Mouse (Mus musculus): Measurements from ENCODE around the gene Cyp1a1. TPM values are rescaled to one million over a fixed set of nuclear protein-coding genes. Genes with fewer than 3 reads are reported as not detected.

Cyp1a1 gene
- total RNA-seq (2021), result under 1 TPM; 0.12 to 0.14 TPM

GRCm38 (mm10) chr9:57687751-57688150 is at the start of gene Cyp1a1:
Gene Cyp1a1 (plus strand): TSS chr9:57687928.
- DNase-seq (ENCODE audit: extremely low spot score in 1 of 2, low spot score in 1 of 2), result no peak

DNA sequence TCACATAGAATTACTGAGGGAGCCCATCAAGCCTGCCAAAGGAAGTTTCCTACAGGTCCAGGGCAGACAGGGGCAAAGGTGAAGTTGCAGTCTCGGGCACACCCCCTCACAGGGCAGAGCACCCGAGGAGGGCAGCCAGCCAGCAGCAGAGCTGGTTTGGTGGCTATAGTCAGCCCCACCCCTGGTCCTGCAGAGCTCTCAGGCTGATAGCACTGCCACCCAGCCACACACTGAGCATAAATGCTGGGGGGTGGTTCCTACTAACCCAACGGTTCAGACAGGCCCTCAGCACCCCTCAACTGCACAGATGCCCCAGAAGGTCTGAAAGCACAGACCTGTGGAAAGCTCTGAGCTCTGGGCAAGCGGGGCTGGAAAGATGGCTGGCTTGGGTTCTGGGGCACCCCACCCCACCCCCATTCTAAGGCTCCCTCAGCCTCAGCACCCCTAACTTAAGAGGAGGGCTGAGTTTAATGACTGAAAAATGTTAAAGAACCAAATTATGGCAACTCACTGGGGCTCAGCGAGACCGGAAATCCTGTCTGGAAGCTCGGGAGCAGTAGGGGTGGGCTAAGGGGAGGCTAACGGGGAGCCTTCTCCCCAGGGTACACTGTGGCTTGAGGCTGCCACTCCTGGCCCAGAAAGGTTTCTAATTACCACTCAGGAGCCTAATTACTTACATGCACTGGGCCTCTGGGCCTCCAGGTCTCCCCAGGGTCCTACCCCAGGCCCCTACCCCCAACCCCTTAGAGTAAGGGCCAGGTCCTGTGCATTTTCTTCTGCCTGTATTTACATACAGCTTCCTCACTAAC is 48.9 kb upstream of the Cyp1a1 start:
- DNase-seq (ENCODE audit: extremely low spot score in 1 of 2, low spot score in 1 of 2), result no peak

DNA sequence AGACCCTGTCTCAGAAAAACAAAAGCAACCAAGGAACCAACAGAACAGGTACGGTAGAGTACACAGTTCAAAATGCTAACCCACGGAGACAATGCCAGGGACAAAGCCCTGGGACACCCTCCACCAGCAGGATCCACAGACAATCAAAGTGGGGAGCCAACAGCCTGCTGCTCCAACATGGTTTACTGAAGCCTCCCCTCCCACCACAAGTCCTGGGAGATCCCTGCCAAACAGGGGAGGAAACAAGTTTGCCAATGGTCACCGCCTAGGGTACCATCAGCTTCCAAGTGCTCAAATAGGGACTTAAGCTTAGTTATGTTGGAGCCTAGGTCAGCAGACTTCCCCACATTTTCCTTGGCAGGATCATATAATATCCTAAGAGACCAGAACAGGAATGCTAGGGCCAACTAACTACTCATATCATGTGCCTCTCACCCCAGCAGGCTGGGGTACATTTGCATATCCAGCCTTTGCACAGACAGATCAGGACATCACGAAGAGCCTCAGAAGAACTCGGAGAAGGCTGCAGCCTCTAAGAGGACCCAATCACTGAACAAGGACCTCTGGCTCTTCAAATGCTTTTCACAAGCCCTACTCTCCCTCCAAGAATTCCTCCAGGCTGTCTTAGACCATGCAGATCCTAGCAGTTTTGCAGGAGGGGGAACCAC is 47.9 kb upstream of the Cyp1a1 start:
- no peak for DNase-seq (ENCODE audit: extremely low spot score in 1 of 2, low spot score in 1 of 2)

- no peak for DNase-seq (ENCODE audit: extremely low spot score in 1 of 2, low spot score in 1 of 2)
Observed at GRCm38 (mm10) chr9:57640384-57640783, 47.3 kb upstream of the Cyp1a1 start.

- DNase-seq (ENCODE audit: extremely low spot score in 1 of 2, low spot score in 1 of 2), result no peak
Observed at GRCm38 (mm10) chr9:57641022-57641421, 46.7 kb upstream of the Cyp1a1 start.

GRCm38 (mm10) chr9:57641775-57642550 is 45.8 kb upstream of the Cyp1a1 start:
- no peak for DNase-seq (ENCODE audit: extremely low spot score in 1 of 2, low spot score in 1 of 2)

- DNase-seq (ENCODE audit: extremely low spot score in 1 of 2, low spot score in 1 of 2), result no peak
Observed at GRCm38 (mm10) chr9:57643169-57643855, 44.4 kb upstream of the Cyp1a1 start.

DNA sequence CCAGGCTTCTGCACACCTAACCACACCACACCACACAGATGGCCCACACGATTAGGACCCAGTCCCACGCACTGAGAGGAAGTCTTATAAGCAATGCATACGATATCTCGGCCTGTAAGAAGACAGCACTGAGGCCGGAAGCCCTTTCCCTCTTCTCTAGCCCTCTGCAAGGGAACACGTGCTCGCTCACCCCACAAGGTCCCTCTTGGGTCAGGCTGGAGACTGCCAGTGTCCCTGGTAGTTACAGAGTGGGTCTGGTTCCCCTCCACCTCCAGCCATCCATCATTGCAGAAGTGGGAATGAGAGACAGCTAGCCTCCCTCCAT is 43.9 kb upstream of the Cyp1a1 start:
- no peak for DNase-seq (ENCODE audit: extremely low spot score in 1 of 2, low spot score in 1 of 2)

GRCm38 (mm10) chr9:57644442-57644943 is 43.2 kb upstream of the Cyp1a1 start:
- DNase-seq (ENCODE audit: extremely low spot score in 1 of 2, low spot score in 1 of 2), result no peak

- peak; percentile 92 to 95 for DNase-seq (ENCODE audit: extremely low spot score in 1 of 2, low spot score in 1 of 2)
Observed at GRCm38 (mm10) chr9:57644944-57645893, 42.5 kb upstream of the Cyp1a1 start.

GRCm38 (mm10) chr9:57646551-57647103 is 41.1 kb upstream of the Cyp1a1 start:
- no peak for DNase-seq (ENCODE audit: extremely low spot score in 1 of 2, low spot score in 1 of 2)

- no peak for DNase-seq (ENCODE audit: extremely low spot score in 1 of 2, low spot score in 1 of 2)
Observed at GRCm38 (mm10) chr9:57647286-57648108, 40.2 kb upstream of the Cyp1a1 start.

- no peak for DNase-seq (ENCODE audit: extremely low spot score in 1 of 2, low spot score in 1 of 2)
Observed at GRCm38 (mm10) chr9:57650130-57650785, 37.5 kb upstream of the Cyp1a1 start.

- no peak for DNase-seq (ENCODE audit: extremely low spot score in 1 of 2, low spot score in 1 of 2)
Observed at GRCm38 (mm10) chr9:57650786-57651311, 36.9 kb upstream of the Cyp1a1 start.

DNA sequence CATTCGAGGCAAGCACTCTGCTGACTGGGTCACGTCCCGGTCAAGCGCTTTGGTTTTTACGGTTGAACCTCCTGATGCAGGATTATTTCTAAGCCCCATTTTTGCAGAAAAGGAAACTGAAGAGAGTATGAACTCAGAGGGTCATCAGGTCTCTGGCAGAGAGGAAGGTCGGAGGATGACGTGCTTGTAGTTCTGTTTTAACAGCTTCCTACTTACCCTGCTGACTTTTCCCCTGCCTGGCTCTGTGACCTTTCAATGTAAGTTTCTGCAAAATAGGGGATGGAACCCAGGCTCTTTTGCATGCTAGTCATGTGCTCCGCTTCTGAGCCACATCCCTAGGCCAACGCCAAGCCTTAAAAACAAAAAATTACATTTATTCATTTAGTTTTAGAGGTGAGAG is 35.4 kb upstream of the Cyp1a1 start:
- no peak for DNase-seq (ENCODE audit: extremely low spot score in 1 of 2, low spot score in 1 of 2)

- no peak for DNase-seq (ENCODE audit: extremely low spot score in 1 of 2, low spot score in 1 of 2)
Observed at GRCm38 (mm10) chr9:57652855-57653254, 34.9 kb upstream of the Cyp1a1 start.

DNA sequence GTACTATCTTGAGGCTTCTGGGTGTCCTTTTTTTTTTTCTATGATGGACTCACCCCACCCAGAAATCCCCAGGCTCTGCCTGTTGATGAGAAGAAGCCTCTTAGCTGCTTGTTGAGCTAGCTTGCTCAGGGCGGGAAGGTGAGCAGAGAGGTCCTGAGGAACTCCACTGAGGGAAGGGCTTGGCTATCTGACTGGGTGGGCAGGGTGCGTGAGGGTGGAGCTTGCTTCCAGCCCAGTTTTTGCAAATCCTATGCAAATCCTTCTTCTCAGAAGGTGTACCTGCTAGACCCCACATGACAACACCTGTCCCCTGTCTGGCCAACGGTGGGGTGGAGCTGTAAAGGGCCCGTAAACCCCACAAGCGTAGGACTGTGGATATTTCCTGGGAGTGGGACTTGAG is 34.4 kb upstream of the Cyp1a1 start, which contains the start of gene Csk:
Gene Csk, minus strand, starts transcription at position 349 of the 400 bp plus-strand sequence.
- DNase-seq (ENCODE audit: extremely low spot score in 1 of 2, low spot score in 1 of 2), result no peak

Measured in layer of hippocampus, postnatal 25 days (tissue).